Mouse (Mus musculus) kidney, adult 2 months (tissue): Measurements from ENCODE around the gene Sh3bp4. TPM values are rescaled to one million over a fixed set of nuclear protein-coding genes. Genes with fewer than 3 reads are reported as not detected.
A peak's percentile ranks its signal among the peaks of the same experiment; 100 is the strongest.

ENCODE experiments used
- DNase-seq: peaks from one replicate; pipeline ENCODE4 v3.0.0; 2021
- H3K27ac ChIP-seq: fragments of 200-500 bp; 2 replicates; pipeline ENCODE4 v1.5.1; 2012; ENCODE audit warnings: low read depth, low read length, control low read depth, inconsistent platforms; ENCODE audit not compliant: insufficient read depth
- H3K27me3 ChIP-seq: fragments of 200-500 bp; replicated peaks from 2 replicates; pipeline ENCODE4 v1.6.1; 2012; ENCODE audit warnings: mild to moderate bottlenecking, moderate library complexity, low read length, inconsistent platforms; ENCODE audit not compliant: control insufficient read depth, insufficient read depth
- H3K36me3 ChIP-seq: fragments of 200-500 bp; 2 replicates; pipeline ENCODE4 v1.6.1; 2012; ENCODE audit warnings: mild to moderate bottlenecking, moderate library complexity, low read length, inconsistent platforms; ENCODE audit not compliant: control insufficient read depth, insufficient read depth
- H3K4me1 ChIP-seq: fragments of 200-500 bp; 2 replicates; pipeline ENCODE4 v1.6.1; 2011; ENCODE audit warnings: low read length; ENCODE audit not compliant: control insufficient read depth, insufficient read depth
- H3K4me3 ChIP-seq: fragments of 200-500 bp; 2 replicates; pipeline ENCODE4 v1.5.1; 2011; ENCODE audit warnings: mild to moderate bottlenecking, low read depth, low read length, control low read depth; ENCODE audit not compliant: insufficient read depth
- CTCF ChIP-seq: fragments of 200-500 bp; conservative IDR thresholded peaks from 2 replicates; pipeline ENCODE4 v1.5.1; 2011; ENCODE audit warnings: low read depth, mild to moderate bottlenecking, control low read depth, low read length, moderate library complexity, mixed read lengths; ENCODE audit not compliant: insufficient read depth, insufficient read length
- POLR2A ChIP-seq: fragments of 200-500 bp; IDR thresholded peaks from one replicate; pipeline ENCODE4 v1.6.1; 2011; ENCODE audit warnings: low read depth, low read length, control low read depth
- WGBS: fragments of 180-500 bp; shearing (Covaris S2); methylation state at CpG from one replicate; pipeline ENCODE4 v1.1.7; 2018; 5-methylcytosine and 5-hydroxymethylcytosine counted together
- polyA plus RNA-seq: library from polyadenylated mRNA; depleted of rRNA; stranded (reverse); fragments of >200 nt; gene quantifications from 2 replicates; pipeline ENCODE4 v1.2.3, GENCODE M21; 2012

The Sh3bp4 gene
- polyA plus RNA-seq, 1 experiment: 14.8 TPM

DNA sequence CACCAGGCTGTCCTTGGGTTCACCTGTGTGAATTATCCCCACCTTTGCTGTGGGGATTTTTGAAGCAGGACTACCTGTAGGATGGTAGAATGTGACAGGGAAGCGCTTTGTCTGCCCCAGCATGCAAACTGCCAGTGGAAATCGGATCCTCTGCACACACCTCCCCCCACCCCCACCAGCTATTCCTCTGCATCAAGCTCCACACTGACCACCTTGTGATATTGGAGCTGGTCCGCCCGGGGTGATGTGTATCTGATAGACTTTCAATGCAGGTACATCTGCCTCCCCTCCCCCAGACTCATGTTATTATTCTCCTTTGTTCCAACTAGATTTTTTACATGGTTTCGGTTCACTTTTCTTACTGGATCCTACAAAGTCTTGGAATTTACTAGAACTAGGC is 21.8 kb downstream of the Sh3bp4 start:
- H3K27me3 ChIP-seq: no peaks in the 10 kb centered on the region
- TF ChIP-seq CTCF (no peak), POLR2A (no peak)
- no peaks in the 10 kb centered on the region for H3K36me3 ChIP-seq
- 61% methylated on average over 5 of the region's 5 CpGs for WGBS
- no peak overlapping the region for H3K4me3 ChIP-seq
- H3K4me1 ChIP-seq: peaks cover 26% of the 10 kb centered on the region
- no peak for DNase-seq
- no peak overlapping the region; the same call in 1 of the 2 replicates for H3K27ac ChIP-seq

DNA sequence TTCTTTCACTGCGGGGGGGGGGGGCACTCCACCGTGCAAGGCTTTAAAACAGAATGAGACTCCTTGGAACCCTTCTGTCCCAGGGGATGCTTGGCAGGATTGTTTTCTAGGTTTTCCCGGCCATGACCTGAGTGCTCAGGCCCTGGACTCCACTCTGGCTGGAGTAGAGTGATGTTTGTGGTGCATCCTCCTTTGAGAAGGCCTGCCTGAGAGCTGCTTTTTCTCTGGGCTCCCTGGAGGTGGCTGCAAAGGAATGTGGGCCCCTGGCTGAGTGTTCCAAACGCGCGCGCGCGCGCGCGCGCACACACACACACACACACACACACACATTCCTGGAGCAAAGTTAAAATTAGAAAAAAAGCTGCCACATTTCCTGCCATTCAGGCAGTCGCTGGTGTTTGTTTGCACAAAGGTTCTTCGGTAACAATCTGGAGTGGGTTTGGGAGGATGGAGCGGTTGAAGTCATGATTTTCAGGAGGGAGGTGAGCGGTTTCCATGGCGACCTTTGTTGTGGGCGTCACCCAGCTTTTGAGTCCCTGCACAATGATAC is 22.3 kb downstream of the Sh3bp4 start:
- Histone ChIP-seq H3K27ac (peak overlapping the region; percentile 36; the same call in 1 of the 2 replicates), H3K4me3 (no peak overlapping the region)
- no peak for TF ChIP-seq CTCF
- TF ChIP-seq POLR2A: no peak

DNA sequence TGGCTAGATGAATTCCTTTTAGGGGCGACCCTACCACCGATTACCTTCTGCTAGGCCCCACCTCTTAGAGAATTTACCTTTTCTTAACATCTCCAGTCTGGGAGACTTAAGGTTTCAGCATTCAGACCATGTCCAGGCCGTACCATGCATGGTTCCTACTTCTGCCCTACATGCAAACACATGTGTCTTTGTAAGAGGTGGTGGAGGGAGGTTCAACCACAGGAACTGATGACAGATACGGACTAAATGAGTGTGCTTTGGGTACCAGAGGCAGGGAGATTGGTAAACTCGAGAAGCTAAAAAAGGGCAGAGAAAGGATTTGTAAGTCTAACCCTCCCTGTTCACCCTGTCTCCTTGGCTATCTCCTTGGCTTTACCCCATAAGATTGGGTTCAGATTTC is 23.5 kb downstream of the Sh3bp4 start:
- Histone ChIP-seq H3K27ac (no peak overlapping the region), H3K4me1 (peaks cover 26% of the 10 kb centered on the region), H3K36me3 (no peaks in the 10 kb centered on the region), H3K4me3 (no peak overlapping the region), H3K27me3 (no peaks in the 10 kb centered on the region)
- TF ChIP-seq POLR2A: no peak
- no peak for DNase-seq
- WGBS: 82% methylated on average over 5 of the region's 5 CpGs

More for the DNA sequence above, 22.3 kb downstream of the Sh3bp4 start:
- DNase-seq: peak; percentile 71
- Histone ChIP-seq H3K36me3 (no peaks in the 10 kb centered on the region), H3K4me1 (peaks cover 26% of the 10 kb centered on the region), H3K27me3 (no peaks in the 10 kb centered on the region)
- WGBS: 11% methylated on average over 19 of the region's 19 CpGs

- no peaks in the 10 kb centered on the region for H3K27me3 ChIP-seq
- no peak for TF ChIP-seq POLR2A
- TF ChIP-seq CTCF: no peak
- 19% methylated on average over 4 of the region's 4 CpGs for WGBS
- H3K27ac ChIP-seq: peak overlapping the region; percentile 15; the same call in 1 of the 2 replicates
- DNase-seq: peak; percentile 42
- no peaks in the 10 kb centered on the region for H3K36me3 ChIP-seq
- no peak overlapping the region for H3K4me3 ChIP-seq
- H3K4me1 ChIP-seq: peaks cover 26% of the 10 kb centered on the region
Measured at GRCm38 (mm10) chr1:89094416-89094815, 24.2 kb downstream of the Sh3bp4 start.

DNA sequence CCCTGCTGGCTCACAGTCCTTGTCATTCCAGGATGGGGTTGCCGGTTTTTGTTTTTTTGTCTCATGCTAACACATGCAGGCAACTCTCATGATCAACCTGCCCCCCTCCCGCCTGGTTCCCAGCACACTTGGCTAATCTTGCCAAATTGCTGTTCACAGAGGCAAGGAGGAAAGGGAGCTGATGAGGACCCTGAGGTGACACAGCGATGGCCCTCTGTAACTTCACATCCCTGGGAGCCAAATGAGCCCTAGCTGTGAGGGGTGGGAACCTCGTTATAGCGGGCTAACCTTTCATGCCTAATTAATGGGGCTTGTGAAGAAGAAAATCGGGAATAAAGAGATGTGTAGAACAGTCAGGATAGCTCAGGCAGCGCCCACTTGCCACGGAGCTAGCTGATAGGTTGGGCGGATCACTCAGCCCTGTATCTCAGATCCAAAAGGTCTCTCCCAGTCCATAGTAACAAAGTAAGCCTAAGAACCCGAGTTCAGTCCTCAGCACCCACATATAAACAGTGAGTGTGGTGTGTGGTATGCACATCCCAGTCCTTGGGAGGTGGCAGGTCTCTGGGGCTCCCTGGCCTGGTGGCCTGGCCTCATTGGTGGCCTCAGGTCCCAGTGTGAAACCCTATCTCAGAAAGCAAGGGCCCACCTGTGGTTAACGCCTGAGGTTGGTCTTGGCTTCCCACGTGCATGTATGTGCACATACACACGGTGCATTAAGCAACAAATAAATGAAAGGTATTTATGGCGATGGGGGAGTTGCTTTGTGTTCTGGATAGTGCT is 25.6 kb downstream of the Sh3bp4 start:
- no peak overlapping the region for H3K4me3 ChIP-seq
- peaks cover 23% of the 10 kb centered on the region for H3K4me1 ChIP-seq
- 62% methylated on average over 14 of the region's 14 CpGs for WGBS
- H3K36me3 ChIP-seq: no peaks in the 10 kb centered on the region
- TF ChIP-seq CTCF: no peak
- no peak for TF ChIP-seq POLR2A
- H3K27me3 ChIP-seq: no peaks in the 10 kb centered on the region
- no peak for DNase-seq
- no peak overlapping the region for H3K27ac ChIP-seq

GRCm38 (mm10) chr1:89102231-89103003 is 32.2 kb downstream of the Sh3bp4 start:
- H3K27ac ChIP-seq: peak overlapping the region; percentile 58
- 53% methylated on average over 15 of the region's 15 CpGs for WGBS

DNA sequence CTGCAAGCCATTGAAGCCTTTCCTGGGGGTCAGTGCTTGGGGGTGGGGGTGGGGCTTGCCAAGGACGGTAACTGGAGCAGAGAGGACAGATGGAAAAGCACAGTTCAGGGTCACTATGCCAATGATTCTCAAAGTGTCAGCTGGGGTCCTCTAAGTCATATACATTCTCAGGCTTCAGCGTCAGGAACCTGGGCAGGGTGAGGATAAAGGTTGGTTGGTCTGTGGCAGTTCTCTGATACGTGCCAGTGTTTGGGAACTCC is 32.7 kb downstream of the Sh3bp4 start:
- Histone ChIP-seq H3K36me3 (no peaks in the 10 kb centered on the region), H3K4me3 (no peak overlapping the region), H3K27ac (no peak overlapping the region), H3K27me3 (no peaks in the 10 kb centered on the region), H3K4me1 (peaks cover 33% of the 10 kb centered on the region)
- TF ChIP-seq CTCF (no peak), POLR2A (no peak)
- WGBS: 49% methylated on average over 3 of the region's 3 CpGs
- no peak for DNase-seq

More at GRCm38 (mm10) chr1:89102231-89103003, 32.2 kb downstream of the Sh3bp4 start:
- no peak overlapping the region for H3K4me3 ChIP-seq
- no peak for DNase-seq
- TF ChIP-seq POLR2A: no peak
- TF ChIP-seq CTCF: no peak
- no peaks in the 10 kb centered on the region for H3K27me3 ChIP-seq
- H3K36me3 ChIP-seq: no peaks in the 10 kb centered on the region
- H3K4me1 ChIP-seq: peaks cover 29% of the 10 kb centered on the region
